Mouse (Mus musculus) urinary bladder, postnatal 14 days (tissue): Measurements from ENCODE around the gene Kifc3.

Source experiments
- DNase-seq: peaks from one replicate; pipeline ENCODE4 v3.0.0; 2021; ENCODE audit warnings: low spot score

The Kifc3 gene

GRCm38 (mm10) chr8:95075504-95075903 is 127.1 kb downstream of the Kifc3 start:
- no peak for DNase-seq

GRCm38 (mm10) chr8:95067582-95067981 is 135.0 kb downstream of the Kifc3 start:
- DNase-seq, result peak; percentile 60

GRCm38 (mm10) chr8:95064531-95064930 is 138.1 kb downstream of the Kifc3 start:
- no peak for DNase-seq

GRCm38 (mm10) chr8:95059812-95060533 is 142.6 kb downstream of the Kifc3 start:
- DNase-seq, result no peak

- no peak for DNase-seq
Observed at GRCm38 (mm10) chr8:95058661-95059060, 144.0 kb downstream of the Kifc3 start.

- DNase-seq, result no peak
Observed at GRCm38 (mm10) chr8:95056414-95056813, 146.2 kb downstream of the Kifc3 start.

- DNase-seq, result no peak
Observed at GRCm38 (mm10) chr8:95054927-95055510, 147.6 kb downstream of the Kifc3 start, which contains the start of gene Drc7. Drc7 (plus strand) TSS chr8:95055103.

GRCm38 (mm10) chr8:95054438-95054837 is 148.2 kb downstream of the Kifc3 start:
- no peak for DNase-seq
